Mouse (Mus musculus) forebrain, postnatal 0 days (tissue): ENCODE measurements around the gene Epdr1. TPM values are rescaled to one million over a fixed set of nuclear protein-coding genes. Genes with fewer than 3 reads are reported as not detected.

Experiments used
- ATAC-seq: fragments of 200-750 bp; cut with Nextera tagmentation; 2 replicates; pipeline ENCODE4 v1.8.0; 2017; ENCODE audit warnings: mild to moderate bottlenecking, moderate library complexity
- DNase-seq: peaks from one replicate; pipeline ENCODE4 v3.0.0-alpha.2; 2015
- H3K27ac ChIP-seq: fragments of 300-500 bp; sonication (generic); 2 replicates; pipeline ENCODE4 v1.5.1; 2014; ENCODE audit warnings: low read depth, mild to moderate bottlenecking, antibody characterized with exemption, low read length, moderate library complexity, mixed read lengths
- H3K27me3 ChIP-seq: fragments of 300-500 bp; sonication (generic); 2 replicates; pipeline ENCODE4 v1.6.1; 2014; ENCODE audit warnings: mild to moderate bottlenecking, low read length, mixed read lengths; ENCODE audit not compliant: insufficient read depth
- H3K36me3 ChIP-seq: fragments of 300-500 bp; sonication (generic); 2 replicates; pipeline ENCODE4 v1.6.1; 2014; ENCODE audit warnings: mild to moderate bottlenecking, moderate library complexity; ENCODE audit not compliant: insufficient read depth
- H3K4me1 ChIP-seq: fragments of 300-500 bp; sonication (generic); 2 replicates; pipeline ENCODE4 v1.6.1; 2014; ENCODE audit warnings: antibody characterized with exemption; ENCODE audit not compliant: insufficient read depth
- H3K4me2 ChIP-seq: fragments of 300-500 bp; sonication (generic); 2 replicates; pipeline ENCODE4 v1.6.1; 2014; ENCODE audit warnings: low read depth, mild to moderate bottlenecking, moderate library complexity
- H3K4me3 ChIP-seq: fragments of 300-500 bp; sonication (generic); 2 replicates; pipeline ENCODE4 v1.5.1; 2014; ENCODE audit warnings: low read depth, low read length, mixed read lengths
- H3K9ac ChIP-seq: fragments of 300-500 bp; sonication (generic); 2 replicates; pipeline ENCODE4 v1.6.1; 2014; ENCODE audit warnings: mild to moderate bottlenecking
- H3K9me3 ChIP-seq: fragments of 300-500 bp; sonication (generic); 2 replicates; pipeline ENCODE4 v1.6.1; 2016; ENCODE audit warnings: low read length
- CTCF ChIP-seq: sonication (generic); IDR thresholded peaks from 2 replicates; pipeline ENCODE4 v1.5.1; 2016; ENCODE audit warnings: antibody characterized with exemption, control low read depth, low read depth
- WGBS: fragments of 180-500 bp; shearing (Covaris S2); extraction: QIAGEN DNeasy Blood & Tissue Kit; methylation state at CpG from one replicate; pipeline ENCODE4 v1.1.7; 2014; 5-methylcytosine and 5-hydroxymethylcytosine counted together
- polyA plus RNA-seq: library from polyadenylated mRNA; unstranded; fragments of >200 nt; fragmentation: Nextera tagmentation; extraction: Ambion mirVana; gene quantifications from 2 replicates; pipeline ENCODE4 v1.2.1, GENCODE M21; 2015
- total RNA-seq: library from RNA; depleted of rRNA; stranded (reverse); fragments of >200 nt; gene quantifications from 2 replicates; pipeline ENCODE4 v1.2.3, GENCODE M21; 2014

The Epdr1 gene
- total and polyA plus RNA-seq, 2 experiments from 2014 or later: 29.6 to 34.4 TPM

DNA sequence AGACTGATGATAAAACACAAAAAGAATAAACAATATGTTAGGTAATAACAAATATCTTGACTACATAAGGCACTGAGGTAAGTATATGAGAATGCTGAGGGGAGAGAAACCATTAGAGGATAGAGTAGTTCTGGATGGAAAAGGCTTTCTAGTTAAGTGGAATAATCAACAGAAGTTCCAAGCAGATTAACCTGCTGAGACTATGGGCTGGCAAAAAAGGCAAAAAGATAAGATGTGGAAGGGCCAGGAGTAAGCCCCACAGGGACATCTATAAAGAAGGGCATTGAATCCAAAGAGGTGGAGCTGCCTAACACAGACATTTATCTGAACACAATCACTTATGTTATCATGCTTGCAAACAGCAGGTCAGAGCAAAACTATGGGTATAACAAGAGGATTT is 11.6 kb downstream of the Epdr1 start:
- Histone ChIP-seq H3K4me2 (no peak overlapping the region), H3K4me1 (no peaks in the 10 kb centered on the region), H3K9me3 (no peaks in the 10 kb centered on the region), H3K4me3 (no peak overlapping the region), H3K27me3 (no peaks in the 10 kb centered on the region), H3K36me3 (peaks cover 5% of the 10 kb centered on the region; the same call in 1 of the 2 replicates), H3K9ac (no peak overlapping the region), H3K27ac (no peak overlapping the region)
- no peak for TF ChIP-seq CTCF
- DNase-seq: no peak
- no peak for ATAC-seq

- Histone ChIP-seq H3K36me3 (peaks cover 5% of the 10 kb centered on the region; the same call in 1 of the 2 replicates), H3K4me1 (no peaks in the 10 kb centered on the region), H3K27ac (no peak overlapping the region), H3K9ac (no peak overlapping the region), H3K4me3 (no peak overlapping the region), H3K9me3 (no peaks in the 10 kb centered on the region), H3K27me3 (no peaks in the 10 kb centered on the region), H3K4me2 (no peak overlapping the region)
- TF ChIP-seq CTCF: no peak
- ATAC-seq (no peak), DNase-seq (no peak)
These were observed 14.8 kb downstream of the Epdr1 start for GRCm38 (mm10) chr13:19604916-19605315.

GRCm38 (mm10) chr13:19603719-19604118 is 16.0 kb downstream of the Epdr1 start:
- H3K9me3 ChIP-seq: no peaks in the 10 kb centered on the region
- H3K36me3 ChIP-seq: peaks cover under 1% of the 10 kb centered on the region; the same call in 1 of the 2 replicates
- no peak overlapping the region for H3K9ac ChIP-seq
- H3K27me3 ChIP-seq: no peaks in the 10 kb centered on the region
- H3K4me1 ChIP-seq: no peaks in the 10 kb centered on the region
- no peak for TF ChIP-seq CTCF
- H3K27ac ChIP-seq: no peak overlapping the region
- no peak for DNase-seq
- no peak overlapping the region for H3K4me2 ChIP-seq
- 92% methylated on average over 1 of the region's 1 CpGs for WGBS
- no peak overlapping the region for H3K4me3 ChIP-seq
- no peak for ATAC-seq

DNA sequence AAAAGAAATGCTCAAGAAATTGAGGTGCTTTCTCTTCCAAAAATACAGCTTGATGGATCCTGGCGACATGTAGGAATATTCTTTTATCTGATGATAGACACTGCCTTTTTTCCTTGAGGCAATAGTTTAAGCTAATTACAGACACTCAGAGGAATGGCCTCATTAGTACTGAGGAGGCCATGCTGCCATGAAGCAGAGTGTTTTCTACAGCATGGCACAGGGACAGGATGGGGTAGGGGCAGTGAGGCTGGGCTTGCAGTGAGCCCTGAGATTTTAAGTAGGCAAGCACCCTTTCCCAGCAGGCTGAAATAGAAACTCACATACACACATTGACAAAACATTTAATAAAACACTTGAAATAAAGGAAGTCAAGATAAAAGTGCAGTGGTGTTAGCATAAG is 17.2 kb downstream of the Epdr1 start:
- no peaks in the 10 kb centered on the region for H3K9me3 ChIP-seq
- H3K27ac ChIP-seq: no peak overlapping the region
- no peak for TF ChIP-seq CTCF
- no peak for ATAC-seq
- no peaks in the 10 kb centered on the region for H3K27me3 ChIP-seq
- H3K4me3 ChIP-seq: no peak overlapping the region
- H3K4me1 ChIP-seq: no peaks in the 10 kb centered on the region
- H3K4me2 ChIP-seq: no peak overlapping the region
- H3K36me3 ChIP-seq: no peaks in the 10 kb centered on the region
- no peak overlapping the region for H3K9ac ChIP-seq
- 21% methylated on average over 1 of the region's 1 CpGs for WGBS
- no peak for DNase-seq

DNA sequence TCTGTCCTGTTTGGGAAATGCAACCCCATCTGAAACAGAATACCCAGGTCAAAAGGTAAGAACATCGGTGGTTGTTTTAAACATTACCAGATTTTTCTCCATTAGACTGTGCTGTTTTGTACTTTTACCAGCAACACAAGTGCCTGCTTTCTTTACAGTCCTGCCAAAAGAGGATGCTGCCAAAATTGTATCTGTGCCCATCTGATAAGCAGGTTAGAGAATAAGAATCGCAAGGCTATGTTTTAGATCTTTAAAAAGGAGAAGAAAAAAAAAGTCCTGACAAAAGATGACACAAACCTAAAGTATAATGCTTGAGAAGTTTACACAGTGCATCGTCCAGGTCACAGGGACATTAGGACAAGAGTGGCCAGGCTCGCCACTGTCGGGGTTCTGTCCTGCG is 20.5 kb downstream of the Epdr1 start:
- ATAC-seq (no peak), DNase-seq (no peak)
- WGBS: 80% methylated on average over 6 of the region's 6 CpGs
- Histone ChIP-seq H3K4me1 (no peaks in the 10 kb centered on the region), H3K9me3 (no peaks in the 10 kb centered on the region), H3K36me3 (no peaks in the 10 kb centered on the region), H3K4me3 (no peak overlapping the region), H3K4me2 (no peak overlapping the region), H3K9ac (no peak overlapping the region), H3K27ac (no peak overlapping the region), H3K27me3 (no peaks in the 10 kb centered on the region)
- no peak for TF ChIP-seq CTCF

DNA sequence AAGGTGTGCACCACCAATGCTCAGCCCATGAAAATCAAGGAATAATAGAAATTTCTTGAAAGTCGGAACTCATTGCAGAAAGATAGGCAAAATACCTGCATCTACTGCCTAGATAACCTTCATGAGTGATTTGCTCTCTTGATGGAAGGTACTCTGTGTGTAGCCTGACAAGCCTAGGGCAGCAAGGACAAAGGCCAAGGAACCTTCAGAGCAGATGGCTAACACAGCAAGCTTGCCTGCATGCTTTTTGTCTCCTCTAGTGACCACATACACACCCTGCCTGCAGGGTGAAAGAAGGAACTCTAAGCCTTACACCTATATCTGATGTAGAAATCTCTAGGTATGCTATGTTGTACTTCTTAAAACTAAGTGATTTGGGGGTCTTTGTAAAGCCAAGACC is 24.6 kb downstream of the Epdr1 start:
- Histone ChIP-seq H3K9ac (no peak overlapping the region), H3K27ac (no peak overlapping the region), H3K36me3 (peaks cover 3% of the 10 kb centered on the region; the same call in 1 of the 2 replicates), H3K9me3 (no peaks in the 10 kb centered on the region), H3K4me3 (no peak overlapping the region), H3K4me1 (no peaks in the 10 kb centered on the region), H3K27me3 (no peaks in the 10 kb centered on the region), H3K4me2 (no peak overlapping the region)
- 98% methylated on average over 1 of the region's 1 CpGs for WGBS
- TF ChIP-seq CTCF: no peak
- DNase-seq (no peak), ATAC-seq (no peak)

- Histone ChIP-seq H3K27me3 (no peaks in the 10 kb centered on the region), H3K27ac (no peak overlapping the region), H3K4me2 (no peak overlapping the region), H3K9me3 (no peaks in the 10 kb centered on the region), H3K4me1 (no peaks in the 10 kb centered on the region), H3K4me3 (no peak overlapping the region), H3K36me3 (peaks cover 3% of the 10 kb centered on the region; the same call in 1 of the 2 replicates), H3K9ac (no peak overlapping the region)
- no peak for TF ChIP-seq CTCF
- ATAC-seq: no peak
- no peak for DNase-seq
- 91% methylated on average over 3 of the region's 3 CpGs for WGBS
These were observed 28.5 kb downstream of the Epdr1 start for GRCm38 (mm10) chr13:19590996-19591759.
